Mouse (Mus musculus) heart, postnatal 36 days (tissue): Measurements from ENCODE around the gene Amy2a5. TPM values are rescaled to one million over a fixed set of nuclear protein-coding genes. Genes with fewer than 3 reads are reported as not detected.
"Not testable (repeated sequence)": the region's sequence is repeated elsewhere in the genome, so short reads cannot be mapped to it uniquely, and the experiment has no call there.

Source experiments
- DNase-seq, 2 experiments: peaks; one replicate each; pipeline ENCODE4 v3.0.0; 2021 to 2022
- intact Hi-C: fragments of 180-260 bp; cut with DNase I; formaldehyde crosslinking; loops from one replicate; pipeline ENCODE4 v1.15.1; 2025
- total RNA-seq, 2 experiments: library from RNA; stranded (reverse); gene quantifications; 2 replicates each; pipeline ENCODE4 v1.2.3; 2021

Gene Amy2a5
- not detected for total RNA-seq

GRCm38 (mm10) chr3:113258737-113259136 lies at the start of gene Amy2a5:
Amy2a5 (minus strand) TSS chr3:113258837.
- DNase-seq, intact Hi-C loops: not testable (repeated sequence)

- DNase-seq, intact Hi-C loops: not testable (repeated sequence)
Observed at GRCm38 (mm10) chr3:113291349-113291748, 32.7 kb upstream of the Amy2a5 start, which contains the start of gene Amy2a4. Amy2a4 (minus strand) TSS chr3:113291449.

- intact Hi-C loops, DNase-seq: not testable (repeated sequence)
Observed at GRCm38 (mm10) chr3:113280285-113280684, 21.6 kb upstream of the Amy2a5 start.

GRCm38 (mm10) chr3:113279586-113279985 lies 20.9 kb upstream of the Amy2a5 start:
- DNase-seq, intact Hi-C loops: not testable (repeated sequence)

- intact Hi-C loops: no loop called here
- DNase-seq: no peak
Observed at GRCm38 (mm10) chr3:113227115-113227514, 31.5 kb downstream of the Amy2a5 start.

Other genes with a start within 250 kb of the Amy2a5 start
- not detected for gene Amy2a4, start 32.6 kb upstream of the Amy2a5 start, total RNA-seq
- not detected for gene Amy2a3, start 65.2 kb upstream of the Amy2a5 start, total RNA-seq
- gene Amy2a2, start 97.8 kb upstream of the Amy2a5 start, total RNA-seq: not detected